Mouse (Mus musculus): ENCODE measurements around the gene Spata31d1a.

The Spata31d1a gene

DNA sequence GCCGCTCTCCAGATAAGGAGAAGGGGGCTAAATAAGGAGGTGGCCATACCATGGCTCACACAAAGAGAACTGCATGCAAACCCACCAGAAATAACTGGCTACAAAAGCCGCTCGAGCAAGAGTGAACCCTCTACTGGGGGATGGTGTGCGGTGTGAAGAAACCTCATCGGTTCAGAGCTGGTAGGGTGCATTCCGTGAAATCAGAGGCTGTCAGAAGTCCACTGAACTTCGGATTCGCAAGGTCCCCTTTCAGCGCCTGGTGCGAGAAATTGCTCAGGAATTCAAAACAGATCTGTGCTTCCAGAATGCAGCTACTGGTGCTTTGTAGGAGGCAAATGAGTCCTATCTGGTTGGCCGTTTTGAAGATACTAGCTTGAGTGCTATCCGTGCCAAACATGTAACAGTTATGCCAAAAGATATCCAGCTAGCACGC is 21.8 kb downstream of the Spata31d1a start:
- CTCF ChIA-PET, result interaction anchor here in 3 of 4 experiments (0.5 to 1.3 kb wide), 12 partner anchors 8 to 338 kb away, joined by 3 to 8 read pairs (median 4); partner anchors contain the start of gene Spata31d1b (in 1 of the 3)
- POLR2A ChIA-PET, result interaction anchor here in 2 of 4 experiments (1.0 to 1.8 kb wide), 10 partner anchors 9 to 81 kb away, joined by 3 to 6 read pairs (median 4); partner anchors contain the start of gene Isca1 (in 1 of the 2)

DNA sequence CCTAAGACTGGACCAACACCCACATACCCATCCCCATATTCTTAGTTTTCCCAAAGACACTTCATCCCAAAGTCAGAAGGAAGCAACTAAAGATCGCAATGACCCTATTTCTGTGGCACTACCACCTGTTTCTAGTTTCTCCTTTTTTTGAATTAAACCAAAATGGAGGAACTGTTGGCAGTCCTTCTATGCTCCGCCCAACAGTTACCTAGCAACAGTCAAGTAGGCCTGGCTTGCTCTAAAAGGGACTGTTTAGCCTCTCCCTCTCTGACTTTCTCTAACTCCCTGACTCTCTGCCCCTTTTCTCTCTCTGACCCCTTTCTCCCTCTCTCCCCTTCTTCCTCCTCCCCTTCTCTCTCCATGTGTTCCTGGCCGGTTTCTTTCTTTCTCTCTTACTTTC is 24.9 kb downstream of the Spata31d1a start:
- POLR2A ChIA-PET, result interaction anchor here in 2 of 4 experiments (0.6 to 2.4 kb wide), 2 partner anchors 84 to 943 kb away, joined by 4 to 8 read pairs; partner anchors contain the start of gene Isca1 (in 1 of the 2)
- CTCF ChIA-PET, result no interaction called here

DNA sequence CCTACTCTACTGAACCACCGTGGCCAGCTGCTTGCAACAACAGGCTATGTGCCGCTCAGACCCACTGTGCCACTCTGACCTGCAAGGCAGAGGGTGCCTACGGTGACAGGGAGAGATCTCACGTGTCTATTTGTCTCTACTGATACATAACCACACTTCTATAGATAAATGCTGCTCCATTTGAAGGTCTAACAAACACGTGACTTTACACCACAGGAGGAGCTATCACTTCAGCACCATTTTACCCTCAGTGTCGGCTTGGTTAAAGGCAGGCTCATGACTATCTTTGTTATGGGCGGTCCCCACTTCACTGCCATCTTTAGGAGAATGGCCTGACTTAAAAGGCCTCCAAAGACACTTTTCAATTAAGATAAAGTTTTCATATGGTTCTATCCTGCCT is 27.5 kb downstream of the Spata31d1a start:
- POLR2A ChIA-PET, result interaction anchor here in 3 of 4 experiments (0.6 to 9.8 kb wide), 17 partner anchors 8 to 87 kb away, joined by 3 to 98 read pairs (median 3); partner anchors contain the start of gene Isca1 (in 2 of the 3)
- CTCF ChIA-PET, result interaction anchor here (0.6 to 1.4 kb wide), 4 partner anchors 26 to 158 kb away, joined by 3 to 4 read pairs (median 4); no protein-coding TSS in a partner anchor

DNA sequence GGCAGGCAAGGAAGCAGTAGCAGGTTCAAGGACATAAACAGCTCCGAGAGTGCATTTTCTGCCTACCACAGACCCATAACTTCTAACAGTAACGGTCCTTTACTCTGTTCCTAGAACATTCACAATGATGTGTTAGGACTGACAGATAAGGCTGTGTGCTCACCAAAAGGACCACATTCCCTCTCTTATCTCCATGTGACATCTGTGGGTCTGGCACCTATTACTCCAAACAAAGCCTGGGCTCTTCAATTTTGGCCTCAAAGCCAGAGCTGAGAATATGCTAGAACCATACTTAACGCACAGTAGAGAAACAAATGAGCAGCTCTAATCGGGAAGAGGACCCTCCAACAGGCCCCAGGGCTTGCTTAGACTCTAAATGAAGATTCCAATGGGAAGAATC is 30.2 kb downstream of the Spata31d1a start:
- CTCF ChIA-PET, result interaction anchor here in 3 of 4 experiments (0.6 to 3.1 kb wide), 19 partner anchors 8 to 99 kb away, joined by 3 to 12 read pairs (median 4); partner anchors contain the start of genes 4921517D22Rik (in 1 of the 3) and Isca1 (in 1 of the 3)
- POLR2A ChIA-PET, result interaction anchor here (0.6 to 9.8 kb wide), 26 partner anchors 9 to 211 kb away, joined by 3 to 98 read pairs (median 4); partner anchors contain the start of genes Isca1 (in 2 of the 4), 4921517D22Rik (in 1 of the 4) and Spata31d1d (in 1 of the 4)

DNA sequence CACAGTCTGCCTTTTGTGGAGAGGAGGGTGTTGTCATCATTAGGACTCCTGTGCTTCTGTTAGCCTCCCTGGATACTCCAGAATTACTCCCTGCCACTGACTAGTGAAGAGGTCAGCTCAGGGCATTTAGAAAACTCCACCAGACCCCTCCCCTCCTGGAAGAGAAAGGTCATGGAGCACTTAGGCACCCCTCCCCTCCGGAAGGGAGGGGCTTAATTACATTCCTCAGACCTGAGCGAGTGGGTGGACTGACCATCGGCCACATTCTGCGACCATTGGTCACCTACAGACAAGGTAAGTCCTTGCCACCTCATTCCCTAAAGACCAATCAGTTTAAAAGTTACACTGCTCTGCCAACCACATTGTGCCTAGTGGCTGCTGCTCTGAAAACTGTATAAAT is 30.8 kb downstream of the Spata31d1a start:
- POLR2A ChIA-PET, result interaction anchor here in 3 of 4 experiments (0.6 to 9.8 kb wide), 24 partner anchors 9 to 1011 kb away, joined by 3 to 98 read pairs (median 6); partner anchors contain the start of genes Isca1 (in 2 of the 3) and 4921517D22Rik (in 1 of the 3)
- CTCF ChIA-PET, result interaction anchor here in 2 of 4 experiments (0.8 to 3.1 kb wide), 9 partner anchors 9 to 98 kb away, joined by 3 to 12 read pairs (median 4); partner anchors contain the start of gene 4921517D22Rik (in 1 of the 2)

DNA sequence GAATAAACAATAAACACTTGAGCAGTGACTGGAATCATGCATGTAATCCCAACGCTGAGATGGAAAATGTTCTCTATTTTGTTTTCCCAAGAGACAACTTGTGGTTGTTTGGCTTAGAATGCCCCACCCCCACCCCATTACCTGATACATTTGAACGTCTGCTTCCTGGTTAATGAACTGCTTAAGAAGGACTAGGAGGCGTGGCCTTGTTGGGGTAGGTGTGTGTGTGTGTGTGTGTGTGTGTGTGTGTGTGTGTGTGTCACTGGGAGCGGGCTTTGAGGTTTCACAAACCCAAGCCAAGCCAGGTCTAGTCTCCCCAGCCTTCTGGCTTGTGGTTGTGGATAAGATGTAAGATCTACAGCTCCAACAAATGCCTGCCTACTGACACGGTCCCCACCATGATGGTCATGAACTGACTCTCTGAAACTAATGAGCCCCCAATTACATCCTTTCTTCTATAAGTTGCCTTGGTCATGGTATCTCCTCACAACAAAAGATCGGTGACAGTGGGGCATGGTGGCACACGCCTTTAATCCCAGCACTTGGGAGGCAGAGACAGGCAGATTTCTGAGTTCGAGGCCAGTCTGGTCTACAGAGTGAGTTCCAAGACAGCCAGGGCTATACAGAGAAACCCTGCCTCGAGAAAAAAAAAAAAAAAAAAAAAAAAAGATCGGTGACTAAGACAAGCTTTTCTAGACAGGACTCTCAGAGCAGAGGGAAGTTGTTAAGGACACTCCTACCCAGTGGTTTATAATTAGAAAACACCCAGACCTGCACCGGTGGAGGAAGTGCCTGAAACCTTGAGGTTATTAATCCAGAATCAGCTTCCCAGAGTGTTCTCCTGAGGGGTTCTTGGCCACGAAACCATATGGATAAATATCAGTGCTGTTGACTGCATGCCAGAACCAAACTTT is 33.6 kb downstream of the Spata31d1a start:
- POLR2A ChIA-PET, result interaction anchor here in 3 of 4 experiments (0.6 to 9.8 kb wide), 16 partner anchors 11 to 205 kb away, joined by 3 to 98 read pairs (median 5); partner anchors contain the start of gene Isca1 (in 2 of the 3)
- CTCF ChIA-PET, result interaction anchor here (0.6 to 1.6 kb wide), 7 partner anchors 13 to 52 kb away, joined by 3 to 7 read pairs (median 3); no protein-coding TSS in a partner anchor

DNA sequence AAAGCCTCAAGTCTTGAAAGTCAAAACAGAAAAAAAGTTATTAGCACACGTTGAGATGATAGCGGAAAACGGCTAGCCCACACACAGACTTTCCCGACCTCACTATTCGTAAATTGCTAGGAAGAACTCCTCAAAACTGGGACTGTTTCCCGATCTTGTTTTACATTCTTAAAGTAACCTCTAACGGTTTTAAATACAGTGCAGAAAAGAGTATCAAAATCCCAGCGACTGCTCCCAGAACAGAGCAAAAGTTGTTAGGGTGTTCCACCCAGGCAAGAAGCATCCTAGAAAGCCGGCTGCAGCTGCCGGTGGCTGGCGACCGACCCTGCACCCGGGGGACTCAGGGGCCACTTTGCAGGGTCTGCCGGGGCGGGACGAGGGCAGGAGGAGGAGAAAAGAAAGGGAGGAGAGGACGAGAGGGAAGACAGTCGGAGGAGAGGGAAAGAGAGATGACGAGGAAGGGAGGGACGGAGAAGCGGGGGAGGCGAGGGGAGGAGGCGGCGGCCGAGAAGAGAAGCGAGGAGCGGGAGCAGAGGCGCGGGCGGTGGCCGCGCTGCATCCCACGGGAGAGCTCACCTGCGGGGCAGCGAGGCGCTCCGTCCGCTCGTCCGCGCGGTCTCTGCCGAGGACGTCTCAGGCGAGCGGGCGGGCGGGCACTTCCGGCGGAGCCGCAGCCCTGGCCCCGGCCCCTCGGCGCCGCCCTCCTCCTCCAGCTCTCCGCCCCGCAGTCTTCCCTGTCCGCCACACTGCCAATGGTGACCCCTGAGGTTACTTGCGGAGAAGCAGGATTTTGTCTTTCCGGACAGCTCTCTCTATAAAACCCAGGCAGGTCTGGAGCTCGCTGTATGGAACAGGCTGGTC is 34.7 kb downstream of the Spata31d1a start, which contains the start of gene Golm1:
Golm1 (minus strand) TSS at position 661 of the 861 bp plus-strand sequence.
- ChIA-PET CTCF (interaction anchor here in 2 of 4 experiments (1.0 to 1.6 kb wide), 3 partner anchors 12 to 53 kb away, joined by 3 read pairs; no protein-coding TSS in a partner anchor), POLR2A (interaction anchor here in 3 of 4 experiments (0.5 to 9.8 kb wide), 21 partner anchors 9 to 381 kb away, joined by 3 to 98 read pairs (median 4); partner anchors contain the start of gene Isca1 (in 2 of the 3))

DNA sequence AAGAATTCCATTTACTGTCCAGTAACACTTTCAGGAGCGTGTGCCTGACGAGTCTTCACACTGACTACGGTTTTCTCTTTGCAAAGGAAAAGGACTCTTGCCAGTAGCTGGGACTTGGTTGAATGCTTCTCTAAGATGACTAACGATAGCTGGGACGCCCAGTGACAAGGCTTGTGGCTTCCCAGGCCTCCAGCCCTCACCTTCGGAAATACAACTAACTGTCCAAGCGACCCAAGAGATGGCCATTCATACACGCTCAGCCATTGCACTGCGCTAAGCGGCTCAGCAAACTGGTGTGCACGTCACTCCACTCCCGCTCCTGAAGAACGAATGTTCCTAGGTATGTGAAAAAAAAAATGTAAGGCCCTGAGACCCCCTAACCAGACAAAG is 35.4 kb downstream of the Spata31d1a start:
- CTCF ChIA-PET, result no interaction called here
- POLR2A ChIA-PET, result interaction anchor here in 3 of 4 experiments (0.5 to 9.8 kb wide), 15 partner anchors 9 to 95 kb away, joined by 3 to 98 read pairs (median 4); partner anchors contain the start of genes Isca1 (in 1 of the 3) and Spata31d1a (in 1 of the 3)

DNA sequence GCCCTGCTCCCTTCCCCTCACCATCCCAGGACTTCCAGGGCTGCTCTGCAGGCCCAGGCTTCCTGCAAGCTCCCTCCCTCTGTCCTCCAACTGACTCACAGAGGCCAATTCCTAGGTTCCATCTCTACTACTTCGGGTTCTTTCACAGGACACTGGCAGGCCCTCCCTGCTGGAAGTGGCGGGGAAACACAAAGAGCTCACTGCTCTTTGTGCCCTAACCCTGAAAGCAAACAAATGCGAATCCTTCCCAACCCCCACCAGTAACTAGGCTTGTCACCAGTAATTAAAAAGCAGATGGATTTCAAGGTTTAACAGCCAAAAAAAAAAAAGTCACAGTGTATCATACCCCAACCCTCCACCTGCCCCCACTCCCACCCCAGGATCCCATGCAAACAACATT is 35.9 kb downstream of the Spata31d1a start:
- CTCF ChIA-PET, result interaction anchor here in 1 of 4 experiments (0.7 kb wide), 1 partner anchor 833 kb away, joined by 4 read pairs; no protein-coding TSS in a partner anchor
- POLR2A ChIA-PET, result interaction anchor here (0.7 to 7.3 kb wide), 12 partner anchors 9 to 233 kb away, joined by 3 to 56 read pairs (median 3); partner anchors contain the start of genes Isca1 (in 1 of the 4) and Spata31d1a (in 1 of the 4)

DNA sequence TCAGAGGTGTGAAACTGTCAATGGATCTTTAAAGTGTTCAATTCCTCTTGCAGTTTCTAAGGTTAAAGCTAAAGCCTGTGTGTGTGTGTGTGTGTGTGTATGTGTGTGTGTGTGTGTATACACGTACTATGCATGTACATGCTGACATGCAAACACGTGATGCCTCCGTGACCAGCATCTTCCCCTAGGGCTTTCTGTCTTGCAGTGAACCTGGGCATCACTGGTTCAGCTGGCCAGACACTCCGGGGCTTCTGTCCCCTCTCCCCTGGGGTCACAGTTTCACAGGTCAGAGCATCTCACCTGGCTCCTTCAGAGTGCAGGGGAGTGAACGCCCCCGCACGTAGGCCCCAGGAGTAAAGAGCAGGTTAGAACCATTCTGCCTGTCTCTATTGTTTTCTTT is 36.5 kb downstream of the Spata31d1a start:
- CTCF ChIA-PET, result interaction anchor here in 1 of 4 experiments (0.7 kb wide), 1 partner anchor 832 kb away, joined by 4 read pairs; no protein-coding TSS in a partner anchor
- POLR2A ChIA-PET, result interaction anchor here (0.7 to 7.3 kb wide), 9 partner anchors 9 to 234 kb away, joined by 3 to 56 read pairs (median 3); partner anchors contain the start of gene Spata31d1a (in 1 of the 4)

DNA sequence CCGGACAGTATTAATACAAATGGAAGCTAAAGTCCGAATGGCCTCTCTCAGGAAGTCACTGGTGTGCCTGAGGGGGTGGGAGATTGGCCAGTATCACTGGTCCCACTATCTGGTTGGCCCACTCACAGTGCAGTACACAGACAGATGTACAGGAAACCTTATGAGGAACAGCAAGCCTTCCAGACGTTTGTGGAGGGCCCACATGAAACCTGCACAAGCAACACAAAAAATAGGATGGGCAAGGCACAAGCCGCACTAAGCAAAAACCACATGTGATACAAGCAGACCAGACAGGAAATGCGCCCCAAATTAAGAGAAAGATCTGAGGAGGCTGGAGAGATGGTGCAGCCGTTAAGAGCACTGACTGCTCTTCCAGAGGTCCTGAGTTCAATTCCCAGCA is 37.9 kb downstream of the Spata31d1a start:
- CTCF ChIA-PET, result interaction anchor here in 1 of 4 experiments (0.6 kb wide), 1 partner anchor 8 kb away, joined by 4 read pairs; no protein-coding TSS in a partner anchor
- POLR2A ChIA-PET, result interaction anchor here in 3 of 4 experiments (0.6 to 1.1 kb wide), 3 partner anchors 15 to 1419 kb away, joined by 3 to 8 read pairs (median 3); no protein-coding TSS in a partner anchor

DNA sequence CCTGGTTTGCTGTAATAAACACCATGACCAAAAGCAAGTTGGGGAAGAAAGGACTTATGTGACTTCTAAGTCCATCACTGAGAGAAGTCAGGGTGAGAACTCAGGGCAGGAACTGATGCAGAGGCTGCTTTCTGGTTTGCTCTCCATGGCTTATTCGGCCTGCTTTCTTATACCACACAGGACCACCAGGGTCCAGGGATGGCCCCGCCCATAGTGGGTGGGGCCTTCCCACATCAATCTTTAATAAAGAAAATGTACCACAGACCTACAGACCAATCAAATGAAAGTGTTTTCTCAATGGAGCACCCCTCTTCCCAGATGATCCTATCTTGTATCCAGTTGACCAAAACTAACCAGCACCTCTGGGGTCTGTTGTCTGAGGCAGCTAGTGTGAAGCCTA is 38.6 kb downstream of the Spata31d1a start:
- CTCF ChIA-PET, result no interaction called here
- POLR2A ChIA-PET, result interaction anchor here in 1 of 4 experiments (0.7 to 1.5 kb wide), 2 partner anchors 14 to 1215 kb away, joined by 3 to 5 read pairs; no protein-coding TSS in a partner anchor

DNA sequence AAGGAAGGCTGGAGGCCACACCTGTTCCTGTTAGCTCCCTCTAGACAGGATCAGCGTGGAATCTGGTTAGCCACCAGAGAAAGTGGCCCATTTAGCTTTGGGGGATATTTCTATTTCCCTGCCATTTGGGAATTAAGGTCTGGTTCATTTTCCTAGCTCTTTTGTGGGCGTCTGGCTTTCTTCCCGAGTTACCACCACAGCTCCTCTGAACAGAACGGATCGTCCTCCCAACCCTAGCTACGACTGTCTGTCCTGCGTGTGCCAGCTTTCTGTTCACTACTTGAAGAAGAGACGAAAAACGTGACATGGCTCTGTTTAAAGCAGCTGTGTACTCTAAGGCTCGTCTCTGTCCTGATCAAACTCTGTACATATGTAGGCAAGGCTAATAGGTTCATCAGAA is 40.2 kb downstream of the Spata31d1a start:
- CTCF ChIA-PET, result no interaction called here
- POLR2A ChIA-PET, result interaction anchor here in 3 of 4 experiments (0.6 to 7.0 kb wide), 5 partner anchors 13 to 56 kb away, joined by 3 to 69 read pairs (median 3); no protein-coding TSS in a partner anchor

DNA sequence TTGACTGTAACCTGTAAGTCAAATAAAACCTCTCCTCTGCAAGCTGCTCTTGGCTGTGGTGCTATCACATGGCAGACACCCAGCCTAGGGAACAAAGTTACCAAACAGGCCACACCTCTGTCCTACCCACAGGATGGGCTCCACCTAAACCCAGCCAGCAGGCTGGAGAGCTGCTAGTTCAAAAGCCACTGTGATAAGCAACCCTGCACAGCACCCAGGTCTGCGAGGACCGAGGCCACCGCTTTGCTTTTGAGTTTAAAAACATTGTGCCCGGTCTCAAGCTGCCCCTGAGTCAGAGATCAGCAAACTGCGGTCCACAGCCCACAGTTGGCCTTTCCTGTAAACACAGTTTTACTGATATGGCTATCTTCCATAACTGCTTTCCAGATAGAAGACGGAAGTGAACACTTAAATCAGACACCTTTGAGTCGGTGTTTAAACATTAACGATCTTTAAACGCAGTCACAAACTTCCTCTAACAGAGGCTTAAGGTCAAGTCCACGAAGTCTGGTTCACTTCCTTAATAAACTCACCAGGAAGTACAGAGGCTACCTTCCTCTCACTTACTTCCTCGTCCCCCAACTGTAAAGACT is 41.5 kb downstream of the Spata31d1a start:
- ChIA-PET CTCF (interaction anchor here (0.6 to 1.1 kb wide), 4 partner anchors 11 to 20 kb away, joined by 3 to 4 read pairs (median 4); no protein-coding TSS in a partner anchor), POLR2A (interaction anchor here in 2 of 4 experiments (0.6 to 7.0 kb wide), 16 partner anchors 8 to 662 kb away, joined by 3 to 69 read pairs (median 4); partner anchors contain the start of gene Isca1 (in 2 of the 2))

DNA sequence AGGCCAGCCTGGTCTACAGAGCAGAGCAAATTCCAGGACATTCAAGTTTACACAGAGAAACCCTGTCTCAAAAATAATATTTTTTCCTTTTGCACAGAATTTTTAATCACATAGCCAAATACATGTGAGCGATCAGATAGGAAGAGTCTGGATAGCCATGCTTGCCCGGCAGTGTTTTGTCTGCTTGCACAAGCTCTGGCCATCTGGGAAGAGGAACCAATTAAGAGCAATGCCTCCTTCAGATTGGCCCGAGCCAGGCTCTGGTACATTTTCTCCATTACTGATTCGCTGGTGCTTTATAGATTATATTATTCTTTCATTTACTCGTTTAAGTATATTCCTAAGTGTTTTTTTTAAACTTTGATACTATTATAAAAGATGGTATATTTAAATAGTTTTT is 42.4 kb downstream of the Spata31d1a start:
- CTCF ChIA-PET, result no interaction called here
- POLR2A ChIA-PET, result interaction anchor here in 3 of 4 experiments (0.7 to 7.0 kb wide), 12 partner anchors 8 to 102 kb away, joined by 3 to 69 read pairs (median 6); partner anchors contain the start of gene Isca1 (in 1 of the 3)

All from embryonic stem cell, embryonic (primary cell).